Mouse (Mus musculus): ENCODE measurements at regions not wholly inside any gene's neighbourhood (a gene's known extent, or its start where the extent isn't known, plus 50 kb on each side); places are given as distances from the start of the nearest gene placed in this dataset.

- H3K9me3 ChIP-seq (replicated peaks; ENCODE audit: control insufficient read depth, low read length): no peaks in the 10 kb centered on the region
- no peaks in the 10 kb centered on the region for H3K27me3 ChIP-seq (ENCODE audit: control insufficient read depth, insufficient read depth, low read length)
- H3K9ac ChIP-seq (replicated peaks; ENCODE audit: low read length): no peak overlapping the region
- 38% methylated on average over 5 of the region's 5 CpGs for WGBS
- no peak overlapping the region for H3K27ac ChIP-seq (replicated peaks; ENCODE audit: low read depth, low read length)
- no peak overlapping the region for H3K4me3 ChIP-seq (ENCODE audit: low read depth, low read length)
- no peak overlapping the region for H3K4me2 ChIP-seq (ENCODE audit: low read depth, low read length)
- H3K4me1 ChIP-seq (ENCODE audit: control insufficient read depth, insufficient read depth, low read length): no peaks in the 10 kb centered on the region
- peak; percentile 7 for DNase-seq (ENCODE audit: low spot score)
- H3K36me3 ChIP-seq (replicated peaks; ENCODE audit: control insufficient read depth, insufficient read depth, low read depth, low read length): no peaks in the 10 kb centered on the region
- no peak for ATAC-seq (replicated peaks; ENCODE audit: insufficient number of reproducible peaks, low FRiP score, low TSS enrichment, low read depth)
Observed at GRCm38 (mm10) chr17:16339720-16340470, 509.1 kb upstream of the Rgmb start.

GRCm38 (mm10) chr17:16311914-16312313 is 481.1 kb upstream of the Rgmb start:
- no peaks in the 10 kb centered on the region for H3K4me1 ChIP-seq (ENCODE audit: control insufficient read depth, insufficient read depth, low read length)
- 89% methylated on average over 3 of the region's 3 CpGs for WGBS
- H3K9me3 ChIP-seq (replicated peaks; ENCODE audit: control insufficient read depth, low read length): no peaks in the 10 kb centered on the region
- H3K9ac ChIP-seq (replicated peaks; ENCODE audit: low read length): no peak overlapping the region
- H3K4me2 ChIP-seq (ENCODE audit: low read depth, low read length): no peak overlapping the region
- H3K4me3 ChIP-seq (ENCODE audit: low read depth, low read length): no peak overlapping the region
- ATAC-seq (replicated peaks; ENCODE audit: insufficient number of reproducible peaks, low FRiP score, low TSS enrichment, low read depth) (no peak), DNase-seq (ENCODE audit: low spot score) (no peak)
- no peaks in the 10 kb centered on the region for H3K36me3 ChIP-seq (replicated peaks; ENCODE audit: control insufficient read depth, insufficient read depth, low read depth, low read length)
- no peak overlapping the region for H3K27ac ChIP-seq (replicated peaks; ENCODE audit: low read depth, low read length)
- H3K27me3 ChIP-seq (ENCODE audit: control insufficient read depth, insufficient read depth, low read length): no peaks in the 10 kb centered on the region

- Histone ChIP-seq H3K9me3 (replicated peaks; ENCODE audit: control insufficient read depth, low read length) (no peaks in the 10 kb centered on the region), H3K36me3 (replicated peaks; ENCODE audit: control insufficient read depth, insufficient read depth, low read depth, low read length) (no peaks in the 10 kb centered on the region), H3K4me1 (ENCODE audit: control insufficient read depth, insufficient read depth, low read length) (no peaks in the 10 kb centered on the region), H3K27me3 (ENCODE audit: control insufficient read depth, insufficient read depth, low read length) (no peaks in the 10 kb centered on the region), H3K4me2 (ENCODE audit: low read depth, low read length) (no peak overlapping the region), H3K27ac (replicated peaks; ENCODE audit: low read depth, low read length) (no peak overlapping the region), H3K9ac (replicated peaks; ENCODE audit: low read length) (no peak overlapping the region), H3K4me3 (ENCODE audit: low read depth, low read length) (no peak overlapping the region)
- 83% methylated on average over 9 of the region's 9 CpGs for WGBS
- ATAC-seq (replicated peaks; ENCODE audit: insufficient number of reproducible peaks, low FRiP score, low TSS enrichment, low read depth) (no peak), DNase-seq (ENCODE audit: low spot score) (no peak)
Observed at GRCm38 (mm10) chr17:16311196-16311873, 480.5 kb upstream of the Rgmb start.

- WGBS: 57% methylated on average over 2 of the region's 2 CpGs
- Histone ChIP-seq H3K27me3 (ENCODE audit: control insufficient read depth, insufficient read depth, low read length) (no peaks in the 10 kb centered on the region), H3K27ac (replicated peaks; ENCODE audit: low read depth, low read length) (no peak overlapping the region), H3K4me1 (ENCODE audit: control insufficient read depth, insufficient read depth, low read length) (no peaks in the 10 kb centered on the region), H3K4me2 (ENCODE audit: low read depth, low read length) (no peak overlapping the region), H3K9ac (replicated peaks; ENCODE audit: low read length) (no peak overlapping the region), H3K36me3 (replicated peaks; ENCODE audit: control insufficient read depth, insufficient read depth, low read depth, low read length) (no peaks in the 10 kb centered on the region), H3K9me3 (replicated peaks; ENCODE audit: control insufficient read depth, low read length) (no peaks in the 10 kb centered on the region), H3K4me3 (ENCODE audit: low read depth, low read length) (no peak overlapping the region)
- DNase-seq (ENCODE audit: low spot score) (no peak), ATAC-seq (replicated peaks; ENCODE audit: insufficient number of reproducible peaks, low FRiP score, low TSS enrichment, low read depth) (no peak)
Observed at GRCm38 (mm10) chr17:16301776-16302175, 470.9 kb upstream of the Rgmb start.

GRCm38 (mm10) chr17:16298553-16298952 is 467.7 kb upstream of the Rgmb start:
- Histone ChIP-seq H3K27ac (replicated peaks; ENCODE audit: low read depth, low read length) (no peak overlapping the region), H3K9ac (replicated peaks; ENCODE audit: low read length) (no peak overlapping the region), H3K4me3 (ENCODE audit: low read depth, low read length) (no peak overlapping the region), H3K4me1 (ENCODE audit: control insufficient read depth, insufficient read depth, low read length) (no peaks in the 10 kb centered on the region), H3K27me3 (ENCODE audit: control insufficient read depth, insufficient read depth, low read length) (no peaks in the 10 kb centered on the region), H3K9me3 (replicated peaks; ENCODE audit: control insufficient read depth, low read length) (no peaks in the 10 kb centered on the region), H3K36me3 (replicated peaks; ENCODE audit: control insufficient read depth, insufficient read depth, low read depth, low read length) (no peaks in the 10 kb centered on the region), H3K4me2 (ENCODE audit: low read depth, low read length) (no peak overlapping the region)
- ATAC-seq (replicated peaks; ENCODE audit: insufficient number of reproducible peaks, low FRiP score, low TSS enrichment, low read depth) (no peak), DNase-seq (ENCODE audit: low spot score) (no peak)
